Mouse (Mus musculus) MEL (cell line): ENCODE results near the gene Ccdc188.

Experiments
- CHD2 ChIP-seq: IDR thresholded peaks from 2 replicates; pipeline ENCODE4 v1.6.1; 2011; ENCODE audit warnings: low read length, improper control_type of control experiment
- CTCF ChIP-seq, 3 experiments: IDR thresholded peaks in 2 of 3; conservative IDR thresholded peaks in 1 of 3; 2 replicates each; pipeline ENCODE4 v1.5.1; 2011 to 2012; ENCODE audit warnings: low read length in 3 of 3, low read depth in 2 of 3, mild to moderate bottlenecking in 2 of 3, improper control_type of control experiment in 1 of 3, inconsistent platforms in 1 of 3, mixed read lengths in 1 of 3, moderate library complexity in 1 of 3; ENCODE audit not compliant: control insufficient read depth in 1 of 3, insufficient read depth in 1 of 3, poor library complexity in 1 of 3, severe bottlenecking in 1 of 3
- E2F4 ChIP-seq: IDR thresholded peaks from 2 replicates; pipeline ENCODE4 v1.6.1; 2011; ENCODE audit warnings: low read depth, low read length, improper control_type of control experiment, borderline replicate concordance
- EP300 ChIP-seq, 2 experiments: IDR thresholded peaks; 2 replicates each; pipeline ENCODE4 v1.6.1; 2011; ENCODE audit warnings: improper control_type of control experiment in 2 of 2, low read length in 2 of 2, low read depth in 1 of 2, mild to moderate bottlenecking in 1 of 2
- ETS1 ChIP-seq: IDR thresholded peaks from 2 replicates; pipeline ENCODE4 v1.6.1; 2012; ENCODE audit warnings: low read depth, mild to moderate bottlenecking, inconsistent platforms, low read length, improper control_type of control experiment, moderate library complexity
- JUND ChIP-seq: IDR thresholded peaks from 2 replicates; pipeline ENCODE4 v1.6.1; 2011; ENCODE audit warnings: low read depth, mild to moderate bottlenecking, improper control_type of control experiment, low read length
- POLR2A ChIP-seq, 2 experiments: IDR thresholded peaks; 2 replicates each; pipeline ENCODE4 v1.6.1; 2011 to 2012; ENCODE audit warnings: low read length in 2 of 2, mild to moderate bottlenecking in 2 of 2, control low read depth in 1 of 2, improper control_type of control experiment in 1 of 2, low read depth in 1 of 2, moderate library complexity in 1 of 2; ENCODE audit not compliant: control insufficient read depth in 1 of 2, insufficient read depth in 1 of 2, poor library complexity in 1 of 2
- POLR2AphosphoS2 ChIP-seq: IDR thresholded peaks from 2 replicates; pipeline ENCODE4 v1.6.1; 2011; ENCODE audit warnings: low read length, improper control_type of control experiment
- RCOR1 ChIP-seq: IDR thresholded peaks from 2 replicates; pipeline ENCODE4 v1.6.1; 2012; ENCODE audit warnings: low read depth, mild to moderate bottlenecking, inconsistent platforms, low read length, improper control_type of control experiment
- SIN3A ChIP-seq: IDR thresholded peaks from 2 replicates; pipeline ENCODE4 v1.6.1; 2012; ENCODE audit warnings: low read length, improper control_type of control experiment, inconsistent platforms
- SMC3 ChIP-seq: IDR thresholded peaks from 2 replicates; pipeline ENCODE4 v1.6.1; 2011; ENCODE audit warnings: low read depth, low read length, improper control_type of control experiment
- ZNF384 ChIP-seq: IDR thresholded peaks from 2 replicates; pipeline ENCODE4 v1.6.1; 2012; ENCODE audit warnings: low read depth, mild to moderate bottlenecking, inconsistent platforms, low read length, improper control_type of control experiment

DNA sequence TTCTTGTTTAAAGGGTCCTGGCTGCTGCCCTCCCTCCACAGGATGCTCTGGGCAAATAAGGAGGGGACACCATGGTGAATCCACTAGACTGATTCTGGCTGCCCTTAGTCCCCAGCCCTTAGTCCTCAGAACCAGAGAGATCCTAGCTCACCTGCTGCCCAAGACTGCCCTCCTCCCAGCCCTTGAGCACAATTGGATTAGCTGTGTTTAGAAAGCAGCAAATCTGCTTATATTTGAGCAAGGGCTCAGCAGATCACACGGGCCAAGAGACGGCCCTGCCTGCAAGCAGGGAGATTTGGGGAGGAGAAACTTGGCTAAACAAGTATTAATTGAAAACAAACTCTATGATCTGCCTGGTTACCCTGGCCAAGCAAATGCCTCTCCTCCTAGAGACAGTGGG is 38.1 kb upstream of the Ccdc188 start:
- TF ChIP-seq SMC3 (no peak), RCOR1 (no peak), E2F4 (no peak), CTCF (IDR thresholded peaks at IDR 0.05 in 2 of 3, conservative IDR thresholded peaks at IDR 0.05 in 1 of 3; ENCODE audit: control insufficient read depth in 1 of 3, insufficient read depth in 1 of 3, low read depth in 2 of 3, low read length in 3 of 3, poor library complexity in 1 of 3, severe bottlenecking in 1 of 3) (no peak), ETS1 (no peak), CHD2 (no peak), POLR2A (IDR thresholded peaks at IDR 0.05; ENCODE audit: control insufficient read depth in 1 of 2, insufficient read depth in 1 of 2, low read depth in 1 of 2, low read length in 2 of 2, poor library complexity in 1 of 2) (no peak), SIN3A (no peak), EP300 (IDR thresholded peaks at IDR 0.05; ENCODE audit: low read depth in 1 of 2, low read length in 2 of 2) (no peak), JUND (no peak), POLR2AphosphoS2 (no peak), ZNF384 (no peak)
